ENCODE assay signal across 8 mouse cellular contexts in the genomic region with DNA sequence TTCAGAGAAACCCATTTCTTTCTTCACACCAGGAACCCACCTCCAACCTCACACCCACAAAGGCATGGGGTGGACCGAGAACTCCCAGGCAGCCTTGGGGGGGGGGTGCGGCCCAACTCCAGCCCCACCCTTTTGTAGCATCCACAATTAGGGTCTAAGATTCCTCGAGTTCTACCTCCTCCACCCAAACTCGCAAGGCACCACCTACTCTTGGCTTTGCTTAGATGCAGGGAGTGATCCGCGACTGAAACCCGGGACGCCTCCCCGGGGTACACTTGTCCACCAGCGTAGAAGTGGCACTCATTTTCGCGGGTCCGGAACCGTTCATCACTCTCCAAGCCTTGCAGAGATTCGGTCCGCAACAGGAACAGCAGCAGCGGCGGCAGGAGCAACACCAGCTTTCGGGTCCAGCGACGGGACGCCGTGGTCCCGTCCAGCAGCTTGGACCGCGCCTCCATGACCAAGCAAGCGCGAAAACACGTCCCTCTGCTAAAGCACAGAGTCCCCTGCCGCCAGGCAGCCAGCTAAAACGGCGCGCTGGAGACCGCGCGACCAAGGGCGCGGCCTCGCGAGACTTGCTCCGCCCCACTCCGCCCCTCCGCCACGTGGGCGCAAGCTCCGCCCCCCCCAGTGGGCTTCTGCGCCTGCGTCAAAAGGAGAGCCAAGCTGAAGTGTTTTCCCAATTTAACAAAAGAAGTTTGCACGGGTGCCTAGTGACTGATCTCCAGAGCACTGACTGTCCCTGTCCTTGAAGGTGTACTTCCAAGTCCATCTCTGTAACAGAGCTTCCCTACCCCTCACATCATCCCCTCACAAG. TPM values are rescaled to one million over a fixed set of nuclear protein-coding genes. Genes with fewer than 3 reads are reported as not detected.
DNase-seq lines count a peak whose midpoint lies in the region; ATAC-seq and TF ChIP-seq lines count a peak whose summit lies in the region.

No protein-coding gene starts in this region.

- peak overlapping the region; percentile 59 for H3K9ac ChIP-seq in hindbrain, postnatal 0 days (replicated peaks; ENCODE audit: low read length)

- peak overlapping the region; percentile 69 for H3K27ac ChIP-seq in hindbrain, postnatal 0 days

- no peaks in the 10 kb centered on the region for H3K36me3 ChIP-seq in hindbrain, postnatal 0 days (ENCODE audit: insufficient read depth, low read length)

- no peaks in the 10 kb centered on the region for H3K4me1 ChIP-seq in hindbrain, postnatal 0 days (ENCODE audit: insufficient read depth, low read length)

- peak; percentile 48 for DNase-seq in WW6 (ENCODE audit: low read depth, low spot score)
- DNase-seq in cerebellum, postnatal 36 days: peak; percentile 70 to 74
- peak; percentile 79 for DNase-seq in gastrocnemius, adult 18-20 months (ENCODE audit: low spot score)
- DNase-seq in hindbrain, postnatal 0 days (ENCODE audit: low spot score): peak; percentile 90
- peak; percentile 33 to 62 for DNase-seq in left cerebral cortex, adult 9 months (ENCODE audit: low spot score in 2 of 2)
- peak; percentile 77 for DNase-seq in right cerebral cortex, postnatal 14 days
- peak; percentile 70 to 76 for DNase-seq in urinary bladder, postnatal 36 days (ENCODE audit: low spot score in 2 of 2)

- no peak for TF ChIP-seq CTCF in hindbrain, postnatal 0 days (IDR thresholded peaks at IDR 0.05; ENCODE audit: low read depth)

- WGBS in hindbrain, postnatal 0 days: 24% methylated on average over 49 of the region's 49 CpGs

- no peaks in the 10 kb centered on the region for H3K27me3 ChIP-seq in hindbrain, postnatal 0 days (ENCODE audit: insufficient read depth, low read length)

- peak; percentile 99 for ATAC-seq in hindbrain, postnatal 0 days
- ATAC-seq in megakaryocyte progenitor cell, adult 5-6 weeks (replicated peaks; ENCODE audit: poor library complexity): peak; percentile 92

- peak overlapping the region; percentile 61 for H3K4me2 ChIP-seq in hindbrain, postnatal 0 days (ENCODE audit: low read depth, low read length)

- H3K9me3 ChIP-seq in hindbrain, postnatal 0 days (ENCODE audit: low read length): no peaks in the 10 kb centered on the region

- peak overlapping the region; percentile 59 for H3K4me3 ChIP-seq in hindbrain, postnatal 0 days (ENCODE audit: low read length)

RNA-seq across cellular contexts. Expression of a gene that starts 2.4 kb away (rescaled TPM):
- total RNA-seq in gastrocnemius, adult 18-20 months (2021): 1 to 10 TPM; 6.3 to 6.9 TPM
- total RNA-seq in hindbrain, postnatal 0 days (2014; rRNA removed): 87.6 and 110 TPM in 2 replicates
- polyA plus RNA-seq in hindbrain, postnatal 0 days (2015; fragmentation: Nextera tagmentation; extraction: Ambion mirVana): 138 and 143 TPM in 2 replicates
- 45.1 and 51.9 TPM in 2 replicates for total RNA-seq in megakaryocyte progenitor cell, adult 5-6 weeks (2015)
- 37.5 and 42.5 TPM in 2 replicates for total RNA-seq in megakaryocyte progenitor cell, adult 5-6 weeks (2017)

Comparison
In these comparisons a context has a peak if more than half of its experiments do, and no peak if none do; other contexts are left out.
1. Peak in every context shown above with its lines: DNase-seq, ATAC-seq, H3K4me3 ChIP-seq and H3K27ac ChIP-seq.
2. RNA of a gene that starts 2.4 kb away (total RNA-seq): 87.6 to 110 TPM in hindbrain, postnatal 0 days and 37.5 to 51.9 TPM in megakaryocyte progenitor cell, adult 5-6 weeks; 6.3 to 6.9 TPM in gastrocnemius, adult 18-20 months; every median in the first group is over 4 times any median in the second.